Mouse (Mus musculus) liver, embryonic 18 days (tissue): ENCODE data around the gene Hpcal4. TPM values are rescaled to one million over a fixed set of nuclear protein-coding genes. Genes with fewer than 3 reads are reported as not detected.

Experiments
- polyA plus RNA-seq: library from polyadenylated mRNA; depleted of rRNA; stranded (reverse); fragments of >200 nt; gene quantifications from 2 replicates; pipeline ENCODE4 v1.2.3, GENCODE M21; 2012; rRNA removed

Gene Hpcal4
- polyA plus RNA-seq, result 0.01 TPM in 1 of 2 replicates, not detected in the other

DNA sequence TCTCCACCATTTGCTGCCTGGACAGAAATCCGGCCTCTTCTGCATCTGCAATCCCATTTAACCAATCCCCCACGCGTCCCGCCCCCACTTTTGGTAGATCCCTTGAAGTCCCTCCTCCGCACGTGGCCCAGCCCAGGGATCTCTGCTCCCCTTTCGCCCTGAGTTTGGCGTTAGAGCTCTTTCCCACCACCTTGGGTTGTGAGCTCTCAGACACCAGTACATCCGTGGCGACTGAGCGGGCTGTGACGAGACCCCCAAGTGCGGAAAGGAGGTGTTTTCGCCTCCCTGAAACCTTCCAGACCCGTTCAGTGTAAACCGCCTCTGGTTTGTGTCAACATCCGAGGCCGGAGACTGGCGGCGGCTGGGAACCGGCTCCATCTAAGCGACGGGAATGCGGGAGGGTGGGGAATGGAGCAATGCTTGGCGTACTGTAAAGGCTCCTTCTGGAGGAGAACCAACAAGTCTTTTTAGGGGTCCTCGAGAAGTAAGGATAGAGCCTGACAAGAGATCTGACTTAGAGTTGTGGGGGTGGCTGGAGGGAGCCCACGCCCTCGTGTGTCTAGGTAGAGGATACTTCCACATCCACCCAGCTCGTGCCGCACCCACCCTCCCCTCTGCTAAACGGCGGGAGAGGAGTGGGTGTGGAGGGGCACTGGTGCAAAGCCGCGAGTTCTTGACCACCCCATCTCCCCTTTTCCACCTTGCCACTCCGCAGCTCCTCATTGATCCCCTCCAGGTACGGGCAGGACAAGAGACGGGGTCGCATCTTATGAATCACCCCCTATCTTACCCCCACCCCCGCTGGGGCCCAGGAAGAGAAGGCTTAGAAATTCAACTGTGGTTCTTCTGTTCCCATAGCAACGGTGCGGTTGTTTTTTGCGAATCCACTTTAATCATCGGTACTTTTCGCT is at the start of gene Hpcal4:
Gene Hpcal4 (plus strand): TSS at position 900 of the 911 bp plus-strand sequence.

DNA sequence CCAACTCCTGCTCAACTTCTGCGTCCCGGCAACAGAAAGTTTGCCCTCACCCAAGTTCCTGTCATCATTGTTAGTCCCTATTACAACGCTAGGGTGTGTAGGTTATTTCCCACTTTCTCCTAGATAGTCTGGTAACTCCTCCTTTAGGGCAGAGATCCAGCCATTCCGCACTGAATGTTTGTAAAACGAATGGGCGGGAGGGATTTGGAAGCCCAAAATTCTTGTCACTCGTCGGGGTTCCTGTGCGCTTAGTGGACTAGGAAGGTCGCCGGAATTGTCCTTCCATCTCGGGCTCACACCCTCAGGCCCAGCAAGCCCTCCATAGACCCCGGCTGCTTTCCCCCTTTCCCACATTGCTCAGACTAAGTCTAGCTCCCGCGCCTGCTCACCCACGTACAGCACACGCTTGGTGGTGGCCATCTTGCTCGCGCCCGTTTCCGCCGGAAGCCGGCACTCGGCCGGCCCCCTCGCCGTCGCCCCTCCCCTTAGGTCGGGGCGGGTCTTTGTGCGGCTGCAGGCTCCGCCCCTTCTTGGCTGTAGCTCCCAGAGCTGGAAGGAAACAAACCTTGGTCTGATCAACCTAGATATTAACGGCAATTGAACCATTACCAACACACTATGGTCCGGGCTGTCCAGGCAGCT is 43.4 kb upstream of the Hpcal4 start, which contains the start of gene Ppie:
Gene Ppie (minus strand): TSS at position 439 of the 642 bp plus-strand sequence.

DNA sequence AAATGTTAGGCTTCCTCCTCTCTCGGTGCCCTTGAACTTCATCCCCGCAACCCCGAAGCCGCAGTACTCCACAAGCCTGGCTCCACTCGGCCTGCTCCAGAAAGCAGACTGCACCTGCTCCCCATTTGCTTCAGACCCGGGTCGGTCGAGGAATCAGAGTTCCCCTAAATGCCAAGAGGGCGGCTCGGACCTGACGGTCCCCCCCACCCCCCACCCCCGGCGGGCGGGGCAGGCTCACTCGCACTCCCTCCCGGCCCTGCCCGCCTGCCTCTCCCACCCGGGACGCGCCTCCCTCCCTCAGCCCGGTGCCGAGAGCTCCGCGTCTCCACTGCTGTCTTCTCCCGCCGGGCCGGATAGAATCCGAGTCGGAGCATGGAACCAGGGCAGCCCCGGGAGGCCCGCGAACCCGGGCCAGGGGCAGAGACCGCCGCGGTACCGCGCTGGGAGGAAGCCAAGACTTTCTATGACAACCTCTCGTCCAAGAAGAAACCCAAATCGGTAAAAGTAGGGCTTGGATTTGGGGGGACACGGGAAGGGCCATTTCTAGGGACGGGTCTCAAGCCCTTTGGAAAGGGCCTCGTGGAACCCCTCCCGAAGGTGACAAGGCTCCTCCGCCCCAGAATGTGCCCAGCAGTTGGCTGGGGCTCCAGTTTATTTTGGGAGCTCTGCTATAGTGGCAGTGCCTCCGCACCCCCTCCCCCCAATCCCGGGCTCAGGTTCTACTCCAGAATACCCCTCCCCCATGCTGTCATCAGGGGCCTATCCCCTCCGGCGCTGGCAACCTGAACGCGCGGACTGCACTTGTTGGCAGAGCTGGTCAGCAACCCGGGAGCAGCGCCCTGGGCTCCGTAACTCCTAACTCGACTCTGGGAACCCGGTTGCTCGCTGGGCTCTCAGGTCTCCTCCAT is 18.4 kb downstream of the Hpcal4 start, which contains the start of gene Nt5c1a:
Gene Nt5c1a (plus strand): TSS at position 319 of the 908 bp plus-strand sequence.

DNA sequence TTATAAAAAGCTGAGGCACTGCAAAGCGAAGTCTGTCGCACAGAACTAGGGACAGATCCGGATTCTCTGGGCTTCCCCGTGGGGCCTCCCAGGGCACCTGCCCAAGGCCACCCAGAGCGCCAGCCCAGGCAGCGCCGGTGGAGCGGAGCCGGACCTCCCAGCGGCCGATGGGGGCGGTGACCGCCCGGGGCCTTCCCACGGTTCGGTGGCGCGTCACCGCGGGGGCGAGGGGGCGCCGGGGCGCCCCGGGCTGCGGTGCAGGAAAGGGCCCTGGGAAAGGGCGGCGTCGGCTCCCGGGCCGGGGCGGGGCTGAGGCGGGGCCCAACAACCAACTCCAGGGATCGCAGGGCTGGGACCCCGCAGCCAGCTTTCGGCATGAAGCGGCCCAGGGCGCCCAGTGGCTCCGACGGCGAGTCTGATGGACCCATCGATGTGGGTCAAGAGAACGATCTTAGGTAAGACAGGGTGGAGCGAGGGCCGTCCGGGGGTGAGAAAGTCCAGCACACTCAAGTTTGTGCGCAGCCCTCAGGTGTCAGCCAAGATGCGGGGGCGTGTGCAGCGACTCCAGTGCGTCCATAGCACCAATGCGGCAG is 50.6 kb downstream of the Hpcal4 start, which contains the start of gene Heyl:
Gene Heyl (plus strand): TSS at position 65 of the 593 bp plus-strand sequence.

Other genes starting within 250 kb of the Hpcal4 start
- gene Mfsd2a, start 222.0 kb upstream of the Hpcal4 start, polyA plus RNA-seq, result 0.07 and 0.08 TPM in 2 replicates
- 0.82 and 0.99 TPM in 2 replicates for gene Mycl, start 187.6 kb upstream of the Hpcal4 start, polyA plus RNA-seq
- 4.5 and 5.4 TPM in 2 replicates for gene Trit1, start 166.6 kb upstream of the Hpcal4 start, polyA plus RNA-seq
- 0.22 and 0.24 TPM in 2 replicates for gene Bmp8b, start 78.1 kb upstream of the Hpcal4 start, polyA plus RNA-seq
- gene Oxct2b, start 67.0 kb upstream of the Hpcal4 start, polyA plus RNA-seq, result 0.03 and 0.06 TPM in 2 replicates
- gene Ppie, start 43.3 kb upstream of the Hpcal4 start, polyA plus RNA-seq, result 17.7 and 19.1 TPM in 2 replicates
- gene Nt5c1a, start 18.3 kb downstream of the Hpcal4 start, polyA plus RNA-seq, result 0.02 TPM in 1 of 2 replicates, not detected in the other
- 0.60 and 0.84 TPM in 2 replicates for gene Heyl, start 50.3 kb downstream of the Hpcal4 start, polyA plus RNA-seq
- gene Pabpc4, start 79.1 kb downstream of the Hpcal4 start, polyA plus RNA-seq, result 103 and 135 TPM in 2 replicates
- gene Oxct2a, start 140.4 kb downstream of the Hpcal4 start, polyA plus RNA-seq, result 0.05 and 0.07 TPM in 2 replicates
- 0.06 and 0.08 TPM in 2 replicates for gene Bmp8a, start 160.0 kb downstream of the Hpcal4 start, polyA plus RNA-seq